Mouse (Mus musculus) heart, postnatal 4 days (tissue): ENCODE measurements at regions not wholly inside any gene's neighbourhood (a gene's known extent, or its start where the extent isn't known, plus 50 kb on each side); places are given as distances from the start of the nearest gene placed in this dataset.
"Not testable (repeated sequence)": the region's sequence is repeated elsewhere in the genome, so short reads cannot be mapped to it uniquely, and the experiment has no call there.

ENCODE experiments used
- DNase-seq: peaks from one replicate; pipeline ENCODE4 v3.0.0; 2021

GRCm38 (mm10) chr6:18566934-18567333 is 52.3 kb upstream of the Cttnbp2 start:
- DNase-seq = not testable (repeated sequence)

DNA sequence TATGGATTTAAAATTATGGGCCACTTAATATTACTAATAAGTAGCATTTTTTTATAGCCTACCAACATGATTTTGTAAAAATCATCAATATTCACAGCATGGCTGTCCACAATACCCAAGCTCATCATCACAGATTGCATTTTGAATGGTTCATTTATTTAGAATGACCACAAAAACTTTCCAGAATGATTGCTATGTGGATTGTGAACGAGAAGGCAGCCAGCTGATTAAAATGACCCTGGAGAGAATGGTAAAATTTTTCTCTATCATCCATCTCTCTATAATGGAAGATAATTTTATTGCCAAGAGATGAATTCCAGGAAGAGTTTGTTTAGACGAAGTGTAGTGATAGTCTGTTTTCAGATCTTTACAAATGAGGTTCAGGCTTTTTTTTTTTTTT is 54.6 kb upstream of the Cttnbp2 start:
- no peak for DNase-seq

DNA sequence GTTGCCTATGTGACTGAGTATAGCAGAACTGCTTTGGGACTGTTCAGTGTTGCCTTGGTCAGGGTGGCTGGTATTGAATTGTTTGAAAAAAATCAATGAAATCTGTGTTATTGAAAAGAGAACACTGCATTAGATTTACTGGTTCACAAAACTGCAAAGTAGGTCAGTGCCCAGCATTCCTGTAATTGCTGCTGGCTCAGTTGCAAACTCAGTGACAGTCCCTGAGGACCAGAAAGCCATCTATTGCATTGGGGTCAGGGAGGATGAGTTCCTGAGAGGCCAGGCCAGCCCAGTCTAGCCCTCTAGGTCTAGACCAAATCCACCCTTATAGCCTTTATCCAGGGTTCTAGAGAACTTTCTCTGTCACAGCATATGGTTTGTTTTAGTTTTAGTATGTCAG is 63.9 kb upstream of the Cttnbp2 start:
- DNase-seq = no peak

DNA sequence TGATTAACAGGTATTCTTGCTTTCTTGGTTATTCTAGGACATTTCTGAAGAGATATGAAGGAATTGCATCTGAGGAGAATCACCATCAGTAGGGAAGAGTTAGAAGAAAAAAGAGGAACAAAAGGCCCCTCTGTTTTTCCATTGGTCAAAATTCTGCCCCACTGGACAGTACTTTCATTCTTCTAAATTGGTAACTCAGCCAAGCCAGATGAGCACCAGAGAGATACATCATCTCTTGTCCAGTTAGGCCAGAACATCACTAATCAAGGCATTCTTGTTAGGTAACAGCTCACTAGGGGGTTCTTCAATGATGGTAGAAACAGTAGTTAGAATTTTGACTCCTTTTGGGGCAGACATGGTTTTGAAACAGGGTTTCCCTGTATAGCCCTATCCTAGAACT is 74.8 kb upstream of the Cttnbp2 start:
- DNase-seq = no peak

GRCm38 (mm10) chr6:18596680-18597079 is 82.0 kb upstream of the Cttnbp2 start:
- DNase-seq = no peak

- DNase-seq = no peak
Observed at GRCm38 (mm10) chr6:18599626-18600025, 85.0 kb upstream of the Cttnbp2 start.

- DNase-seq = peak; percentile 5
Observed at GRCm38 (mm10) chr6:18601926-18602325, 87.3 kb upstream of the Cttnbp2 start.

DNA sequence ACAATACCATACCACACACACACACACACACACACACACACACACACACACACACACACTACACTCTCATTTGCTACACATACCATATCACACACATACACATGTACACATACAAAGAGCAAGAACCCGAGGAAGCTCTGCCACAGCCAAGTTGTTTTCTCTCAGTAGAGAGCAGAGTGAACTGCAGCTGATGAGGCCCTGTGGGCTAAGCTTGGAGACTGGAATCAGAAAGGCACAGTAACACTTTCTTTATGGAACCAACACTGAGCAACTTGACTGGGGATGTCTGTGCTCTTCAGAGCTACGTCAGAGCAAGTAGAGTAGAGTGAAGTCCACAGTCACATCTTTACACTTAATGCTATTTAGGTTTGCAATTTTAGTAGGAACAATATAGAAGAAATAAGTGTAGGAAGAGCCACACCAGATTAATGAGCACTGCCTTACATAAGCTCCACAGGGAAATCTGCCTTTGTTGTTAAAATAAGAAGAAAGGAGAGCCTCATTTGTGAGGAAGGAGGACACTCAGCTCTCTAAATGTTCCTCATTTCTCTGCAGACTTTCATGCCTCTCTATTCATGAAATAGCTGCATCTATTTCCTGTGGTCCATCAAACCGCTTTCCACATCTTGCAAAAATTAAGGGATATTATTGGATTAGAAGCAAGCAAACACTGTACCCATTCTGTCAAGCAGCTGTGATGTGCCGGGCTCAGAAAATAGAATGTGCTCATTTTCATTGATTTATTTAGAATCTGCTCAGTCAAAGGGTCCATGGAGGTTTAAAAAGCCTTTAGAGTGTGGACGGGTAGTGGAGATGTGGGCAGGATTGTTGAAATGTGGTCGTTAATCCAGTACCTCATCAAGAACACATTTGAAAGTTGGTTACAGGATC is 107.0 kb upstream of the Cttnbp2 start:
- DNase-seq = no peak

DNA sequence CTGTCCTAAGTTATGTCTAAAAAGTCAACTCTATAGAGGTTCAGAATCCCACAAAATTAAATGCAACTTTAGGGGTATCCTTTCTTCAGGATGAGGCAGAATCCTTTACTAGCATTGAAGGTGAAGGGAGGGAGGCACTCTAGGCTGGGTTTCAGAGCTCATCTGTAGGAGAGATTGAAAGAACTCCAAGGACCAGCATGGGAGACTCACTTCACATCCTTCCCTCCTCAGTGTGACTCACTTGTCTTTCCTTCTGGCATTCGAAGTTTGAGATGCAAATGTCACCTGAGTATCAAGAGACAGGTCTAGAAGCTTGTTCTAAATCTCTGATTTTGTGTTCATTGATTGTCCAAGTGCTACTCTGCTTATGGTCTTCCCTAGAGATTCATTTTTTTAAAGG is 113.9 kb upstream of the Cttnbp2 start:
- no peak for DNase-seq

DNA sequence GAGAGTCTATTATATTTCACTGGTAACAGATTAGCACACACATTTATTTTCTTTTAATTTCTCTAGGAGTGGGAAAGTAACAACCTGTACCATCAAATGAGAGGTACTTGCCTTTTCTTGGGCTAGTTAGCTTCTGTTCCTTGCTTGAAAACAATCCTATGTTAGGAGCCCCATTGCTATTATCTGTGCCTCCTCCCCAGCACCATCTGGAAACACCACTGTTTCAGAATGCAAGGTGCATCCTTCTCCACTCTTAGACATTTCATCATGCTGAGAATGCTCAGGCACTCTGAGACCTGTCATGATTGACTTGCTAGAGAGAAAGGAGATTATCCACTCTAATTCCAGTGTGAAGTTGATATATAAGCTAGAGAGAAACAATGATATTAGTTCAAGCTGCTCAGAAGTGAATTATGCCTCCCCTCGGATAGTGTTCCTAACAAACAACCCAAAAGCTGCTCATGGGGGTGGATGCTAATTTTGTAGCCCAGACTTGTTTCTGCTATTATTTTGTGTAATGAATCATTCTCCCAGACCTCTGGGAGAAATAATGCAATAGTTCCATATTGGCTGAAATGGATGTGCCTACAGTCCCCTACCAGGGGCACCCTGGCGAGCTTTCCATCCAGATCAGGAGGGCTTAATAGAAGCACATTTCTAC is 119.0 kb upstream of the Cttnbp2 start:
- DNase-seq = no peak

DNA sequence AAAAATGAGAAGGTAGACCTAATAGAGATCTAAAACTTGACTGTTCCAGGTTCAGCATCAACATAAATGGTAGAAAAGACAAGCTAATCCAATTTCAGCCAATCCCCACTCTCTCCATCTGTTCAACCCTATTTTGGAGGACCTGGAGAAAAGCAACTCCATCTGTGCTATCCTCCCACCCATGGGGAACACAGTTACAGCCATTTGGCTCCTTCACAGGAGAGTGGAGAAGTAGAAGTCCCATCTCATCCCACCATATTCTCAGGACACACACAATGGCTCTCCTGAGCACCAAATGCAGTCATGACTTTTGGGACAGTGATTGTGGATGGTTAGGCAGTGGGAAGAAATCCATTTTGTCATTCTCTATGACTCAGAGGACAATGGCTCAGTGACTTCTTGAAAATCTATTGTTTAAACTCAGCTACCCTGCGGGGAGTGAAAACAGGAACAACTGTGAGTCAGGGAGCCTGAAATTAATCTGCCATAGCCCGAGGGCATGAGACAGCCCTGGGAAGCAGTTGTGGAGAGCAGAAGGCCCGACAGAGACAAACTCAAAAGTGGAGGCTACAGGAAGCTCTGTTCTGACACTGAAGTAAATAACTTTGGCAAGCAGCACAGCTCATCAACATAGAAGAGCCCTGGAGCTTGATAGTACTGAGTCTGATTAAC is 125.2 kb upstream of the Cttnbp2 start:
- DNase-seq = no peak

DNA sequence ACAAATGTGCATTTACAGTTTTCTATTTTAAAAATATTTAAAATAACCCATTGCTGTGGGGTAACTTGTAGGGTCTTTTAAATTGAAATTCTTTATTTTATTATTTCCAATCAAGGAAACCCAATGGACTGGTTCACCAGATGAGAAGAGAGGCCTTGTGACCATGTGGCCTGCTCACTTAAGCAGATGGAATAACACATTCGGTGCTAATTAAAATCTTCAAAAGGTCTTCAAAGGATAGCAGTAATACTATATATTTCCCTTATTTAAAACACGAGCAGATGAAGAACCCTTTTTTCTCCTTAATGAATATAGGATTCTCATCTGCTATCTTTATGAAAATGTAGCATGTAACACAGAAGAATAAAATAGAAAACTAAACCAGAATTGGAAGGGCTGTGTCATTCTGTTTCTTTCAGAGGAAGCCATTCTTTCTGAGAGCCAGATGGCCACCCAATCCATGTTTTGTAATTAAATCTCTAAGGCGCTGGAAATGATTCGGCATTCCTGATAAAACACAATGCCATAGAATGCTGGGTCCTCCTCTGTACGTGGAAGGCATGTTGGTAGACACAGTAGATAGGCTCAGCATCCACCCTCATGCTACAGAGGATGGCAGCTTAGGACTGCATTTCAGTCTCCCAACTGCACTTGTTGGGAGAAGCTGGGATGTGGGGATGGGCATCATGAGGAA is 134.4 kb upstream of the Cttnbp2 start:
- DNase-seq = no peak

GRCm38 (mm10) chr6:18651319-18651718 is 136.7 kb upstream of the Cttnbp2 start:
- DNase-seq = no peak

- peak; percentile 6 for DNase-seq
Observed at GRCm38 (mm10) chr6:18652006-18652601, 137.5 kb upstream of the Cttnbp2 start.

DNA sequence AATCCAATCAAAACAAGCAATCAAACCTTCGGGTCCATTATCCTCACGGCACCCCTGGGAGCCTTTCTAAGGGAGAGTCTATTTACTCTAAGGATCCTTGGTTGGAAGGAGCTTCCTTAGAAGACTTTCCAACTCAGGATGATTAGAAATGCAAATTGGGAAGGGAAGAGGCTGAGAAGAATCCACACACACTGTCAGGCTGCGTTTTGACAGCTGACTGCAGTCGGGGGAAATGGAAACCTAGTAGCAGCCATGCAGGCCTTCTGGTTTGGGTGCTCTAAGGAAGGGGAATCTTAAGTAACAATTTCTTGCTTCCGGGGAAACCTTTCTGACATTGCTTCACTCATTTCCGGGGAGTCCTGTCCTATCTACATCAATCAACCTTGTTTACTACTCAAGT is 139.6 kb upstream of the Cttnbp2 start:
- no peak for DNase-seq

- no peak for DNase-seq
Observed at GRCm38 (mm10) chr6:18656202-18656601, 141.6 kb upstream of the Cttnbp2 start.

DNA sequence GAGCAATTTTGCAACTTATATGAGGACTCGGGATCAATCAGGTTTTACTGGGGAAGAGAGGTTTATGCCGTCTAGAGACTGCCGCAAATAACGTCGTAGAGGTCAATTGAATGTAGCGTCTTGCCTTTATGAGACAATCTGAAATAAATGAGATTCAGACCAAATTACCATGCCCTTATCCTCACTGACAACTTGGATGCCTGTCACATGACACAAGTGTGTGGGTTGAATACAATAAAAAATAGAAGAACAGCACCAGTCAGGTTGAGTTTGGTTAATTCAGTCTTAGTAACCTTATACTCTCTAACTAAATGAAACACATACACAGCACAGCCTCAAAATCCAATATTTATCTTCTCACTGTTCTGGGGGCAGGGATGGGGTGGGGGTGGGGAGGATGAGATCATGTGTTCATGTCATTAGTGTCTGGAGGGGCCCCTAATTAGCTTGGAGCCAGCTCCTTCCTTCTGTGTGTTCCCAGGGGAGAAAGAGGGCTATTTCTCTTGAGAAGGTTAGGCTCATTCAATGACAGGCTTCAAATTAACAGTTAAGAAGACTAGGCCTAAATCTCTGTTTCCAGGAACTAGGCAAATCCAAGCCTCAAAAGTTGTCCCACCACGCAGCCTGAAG is 142.2 kb upstream of the Cttnbp2 start:
- no peak for DNase-seq

DNA sequence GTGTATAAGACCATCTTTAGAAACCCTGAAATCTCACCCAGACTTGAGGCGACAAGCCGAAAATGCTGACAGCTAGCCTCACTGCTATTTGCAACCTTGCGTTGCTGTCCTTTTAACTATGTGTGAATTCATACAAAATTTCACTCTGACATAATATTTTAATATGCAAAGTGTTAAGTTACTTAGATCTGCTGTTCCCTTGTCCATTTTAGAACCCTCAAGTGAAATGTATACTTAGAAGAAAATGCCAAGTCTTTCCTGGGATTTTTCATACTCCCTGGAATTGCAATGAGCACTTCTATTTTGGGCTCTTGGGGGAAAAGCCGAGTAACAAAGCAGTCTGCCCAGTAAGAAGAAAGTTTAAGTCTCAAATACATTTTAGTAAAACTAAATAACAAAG is 150.0 kb upstream of the Cttnbp2 start:
- DNase-seq = no peak

GRCm38 (mm10) chr6:18665992-18666391 is 151.3 kb upstream of the Cttnbp2 start:
- no peak for DNase-seq

GRCm38 (mm10) chr6:18666543-18666942 is 151.9 kb upstream of the Cttnbp2 start:
- no peak for DNase-seq

GRCm38 (mm10) chr6:18670677-18671076 is 156.0 kb upstream of the Cttnbp2 start:
- no peak for DNase-seq
